Mouse (Mus musculus) layer of hippocampus, postnatal 25 days (tissue): ENCODE measurements at regions not wholly inside any gene's neighbourhood (a gene's known extent, or its start where the extent isn't known, plus 50 kb on each side); places are given as distances from the start of the nearest gene placed in this dataset.

Experiments used
- DNase-seq, 2 experiments: peaks; one replicate each; pipeline ENCODE4 v3.0.0; 2022; ENCODE audit warnings: mixed read lengths in 2 of 2, low spot score in 1 of 2; ENCODE audit errors: extremely low spot score in 1 of 2

DNA sequence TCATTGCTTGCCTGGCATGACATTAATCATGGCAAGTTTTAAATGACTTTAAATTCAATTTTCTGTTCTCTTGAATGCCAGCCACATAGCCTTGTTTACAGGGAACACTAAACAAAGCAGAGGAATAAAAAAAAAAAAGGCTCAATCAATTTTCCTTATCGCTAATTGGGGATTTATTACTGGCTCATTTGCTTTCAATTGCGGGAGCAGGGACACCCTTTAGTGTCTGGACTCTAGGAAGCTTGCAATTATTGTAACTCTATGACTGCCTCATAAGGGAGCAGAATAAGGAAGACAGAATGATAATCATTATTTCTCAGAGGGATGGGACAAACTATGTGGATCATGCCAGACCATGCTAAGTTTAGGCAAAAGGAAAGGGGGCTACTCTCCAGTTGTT lies 1537.7 kb upstream of the Gm6569 start:
- DNase-seq: no peak

DNA sequence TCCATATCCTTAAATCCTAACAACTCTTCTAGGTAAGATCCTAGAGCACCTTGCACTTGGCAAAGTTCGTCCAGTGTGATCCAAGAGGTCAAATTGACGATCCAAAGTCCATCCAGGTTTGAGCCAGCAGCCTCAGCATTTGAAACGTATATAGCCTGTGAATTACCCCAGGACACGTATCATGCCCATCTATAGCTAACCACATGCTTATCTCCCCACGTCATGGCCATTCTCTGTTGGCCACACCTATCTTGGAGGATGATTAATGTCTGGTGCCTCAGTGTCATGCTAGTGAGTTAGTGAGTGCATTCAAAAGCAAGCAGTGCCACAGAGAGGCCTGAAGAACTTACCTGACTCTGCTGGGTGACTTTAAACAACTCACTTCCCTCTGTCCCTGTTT lies 1521.9 kb upstream of the Gm6569 start:
- DNase-seq: no peak

DNA sequence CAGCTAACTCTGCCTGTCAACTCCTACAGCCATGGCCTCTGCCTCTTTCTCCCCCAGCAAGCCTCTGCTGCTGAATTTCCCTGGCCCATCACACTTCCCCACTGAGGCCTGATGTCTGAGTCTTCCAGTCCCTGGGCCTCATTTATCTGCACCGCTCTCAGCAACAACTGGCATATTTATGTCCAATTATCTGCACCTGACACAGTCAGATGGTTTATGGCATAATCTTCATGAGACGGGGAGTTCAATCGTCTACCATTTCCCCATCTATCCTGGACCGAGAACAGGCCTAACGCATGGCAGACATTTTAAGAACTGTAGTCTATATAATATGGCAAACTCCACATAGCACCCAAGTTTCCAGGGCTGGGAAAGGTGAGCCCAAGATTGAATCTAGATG lies 1512.8 kb upstream of the Gm6569 start:
- DNase-seq: no peak

DNA sequence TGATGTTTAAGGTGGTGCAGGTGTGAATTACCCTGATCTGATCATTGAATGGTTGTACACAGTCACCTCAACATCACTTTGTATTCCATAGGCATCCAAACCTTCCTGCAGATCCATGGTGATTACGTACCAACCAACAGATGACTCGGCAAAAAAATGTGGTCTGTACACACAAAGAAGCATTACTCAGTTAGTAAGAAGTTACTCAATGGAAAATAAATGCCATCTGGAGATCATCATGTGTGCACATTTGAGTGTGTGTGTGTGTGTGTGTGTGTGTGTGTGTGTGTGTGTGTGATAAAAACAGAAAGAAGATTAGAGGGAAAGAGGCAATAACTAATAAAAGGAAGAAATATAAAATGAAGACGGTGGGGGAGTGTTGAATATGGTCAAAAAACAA lies 1512.2 kb upstream of the Gm6569 start:
- DNase-seq: no peak

DNA sequence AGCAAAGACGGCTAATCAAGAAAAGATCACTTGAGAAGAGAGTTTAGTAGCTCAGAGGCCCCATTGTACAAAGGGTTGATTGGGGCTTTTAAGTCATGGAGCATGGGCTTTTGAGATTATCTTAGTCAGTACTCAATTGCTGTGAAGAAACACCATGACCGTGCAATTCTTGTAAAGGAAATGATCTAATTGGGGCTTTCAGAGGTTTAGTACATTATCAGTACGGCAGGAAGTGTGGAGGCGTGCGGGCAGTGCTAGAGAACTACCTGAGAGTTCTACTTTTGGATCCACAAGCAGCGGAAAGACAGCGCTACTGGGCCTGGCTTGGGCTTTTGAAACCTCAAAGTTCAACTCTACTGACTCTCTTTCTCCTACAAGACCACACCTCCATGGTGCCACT lies 1511.2 kb upstream of the Gm6569 start:
- no peak for DNase-seq

DNA sequence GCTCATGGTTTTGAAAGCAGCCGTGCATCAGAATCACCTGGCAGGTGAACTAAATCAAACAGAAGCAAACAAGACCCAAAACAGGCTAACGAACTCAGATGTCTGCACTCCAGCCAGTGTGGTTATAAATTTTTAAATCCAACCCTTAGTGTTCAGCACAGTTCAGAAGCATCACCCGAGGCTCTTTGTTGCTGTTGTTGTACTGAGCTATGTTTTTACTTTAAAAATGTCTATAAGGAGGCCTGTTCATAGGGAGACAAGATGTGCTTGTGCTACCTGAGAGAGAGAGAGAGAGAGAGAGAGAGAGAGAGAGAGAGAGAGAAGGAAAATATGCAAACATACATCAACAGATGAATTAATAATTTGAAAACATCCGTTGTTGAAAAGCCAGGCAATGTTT lies 1503.1 kb upstream of the Gm6569 start:
- no peak for DNase-seq

DNA sequence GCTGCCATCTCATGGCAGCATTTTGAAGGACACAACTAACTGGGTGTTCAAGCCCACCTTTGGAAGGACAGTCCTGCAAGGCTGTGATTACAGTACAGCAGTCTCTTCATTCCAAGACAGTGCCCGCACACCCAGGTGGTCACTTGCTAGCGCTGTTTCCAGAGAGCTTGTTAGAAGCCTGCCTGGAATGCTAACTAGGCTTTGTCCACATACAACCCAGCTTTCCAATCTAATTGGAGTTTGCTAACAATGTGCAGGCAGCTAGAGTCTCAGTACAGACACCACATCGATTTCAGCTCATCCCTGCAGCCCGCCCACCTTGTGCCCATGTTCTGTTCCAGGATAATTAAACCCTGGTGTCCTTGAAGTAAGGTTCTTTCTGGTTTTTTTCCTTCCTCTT lies 1499.9 kb upstream of the Gm6569 start:
- DNase-seq: no peak

DNA sequence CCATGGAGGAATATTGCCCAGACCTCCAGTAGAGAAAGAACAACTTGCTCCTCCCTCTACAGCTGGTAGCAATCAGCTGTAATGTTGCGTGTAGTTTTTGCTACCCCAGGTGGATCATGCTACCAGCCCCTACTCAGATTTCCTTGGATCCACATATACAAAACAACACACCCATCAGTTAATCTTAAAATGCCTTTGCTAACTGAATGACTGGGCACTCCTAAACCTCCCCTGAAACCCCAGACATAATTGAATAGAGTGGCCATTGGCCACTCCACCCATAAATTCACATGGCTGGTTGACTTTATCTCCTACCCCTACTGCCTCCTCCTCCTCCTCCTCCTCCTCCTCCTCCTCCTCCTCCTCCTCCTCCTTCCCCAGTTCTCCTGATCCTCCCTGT lies 1494.7 kb upstream of the Gm6569 start:
- no peak for DNase-seq

DNA sequence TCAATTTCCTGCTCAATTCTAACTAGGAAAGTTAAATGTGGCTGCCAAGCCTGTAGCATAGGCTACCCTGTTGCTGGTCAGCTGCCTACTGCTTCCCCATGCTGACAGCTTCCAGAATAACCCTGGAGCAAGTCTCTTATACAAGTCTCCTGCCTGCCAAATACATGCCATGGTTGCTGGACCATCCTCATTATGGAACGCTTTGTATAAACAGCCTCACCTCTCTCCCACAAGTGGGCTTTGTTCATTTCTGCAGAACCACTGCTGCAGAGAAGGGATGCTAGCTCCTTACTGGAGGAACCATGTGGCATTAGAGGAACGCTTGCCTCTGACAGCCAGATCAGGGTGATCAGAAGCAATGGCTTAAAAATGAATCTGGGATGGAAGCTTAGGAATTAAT lies 1492.4 kb upstream of the Gm6569 start:
- no peak for DNase-seq

DNA sequence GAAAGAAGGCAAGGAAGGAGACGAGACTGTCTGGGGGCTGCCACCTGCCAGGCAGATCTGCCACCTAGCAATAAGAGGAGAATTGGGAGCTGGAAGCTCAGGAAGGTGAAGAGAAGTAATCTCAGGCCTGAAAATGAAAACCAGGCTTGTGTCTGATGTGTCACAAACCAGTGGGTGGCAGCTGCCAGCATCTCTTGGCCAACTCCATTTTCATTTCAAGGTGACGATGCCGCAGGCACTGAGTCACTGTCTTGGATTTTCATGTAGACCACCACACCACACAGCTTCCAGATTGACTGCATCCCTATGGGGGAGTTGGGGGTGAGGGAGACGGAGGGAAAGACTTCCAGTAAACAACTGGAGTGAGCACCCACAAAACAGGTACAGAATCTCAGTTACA lies 1491.9 kb upstream of the Gm6569 start:
- DNase-seq: no peak

DNA sequence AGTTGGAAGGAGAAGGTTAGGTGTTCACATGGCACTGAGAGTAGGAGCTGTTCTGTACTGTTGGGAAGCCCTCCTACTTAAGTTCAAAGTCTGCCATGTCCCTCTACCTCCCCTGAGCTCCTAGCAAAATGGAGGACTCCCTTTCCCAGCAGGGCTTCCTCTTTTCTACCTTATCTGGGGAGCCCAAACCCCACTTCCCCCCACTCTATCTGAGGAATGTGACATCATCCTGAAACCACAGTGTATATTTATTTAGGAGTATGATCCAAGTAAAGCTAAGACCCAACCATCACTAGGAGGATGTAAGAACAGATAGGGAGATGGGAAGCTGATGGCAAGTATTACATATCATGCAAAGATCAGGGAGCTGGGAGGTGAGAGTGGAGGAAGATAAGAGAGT lies 1490.6 kb upstream of the Gm6569 start:
- no peak for DNase-seq

DNA sequence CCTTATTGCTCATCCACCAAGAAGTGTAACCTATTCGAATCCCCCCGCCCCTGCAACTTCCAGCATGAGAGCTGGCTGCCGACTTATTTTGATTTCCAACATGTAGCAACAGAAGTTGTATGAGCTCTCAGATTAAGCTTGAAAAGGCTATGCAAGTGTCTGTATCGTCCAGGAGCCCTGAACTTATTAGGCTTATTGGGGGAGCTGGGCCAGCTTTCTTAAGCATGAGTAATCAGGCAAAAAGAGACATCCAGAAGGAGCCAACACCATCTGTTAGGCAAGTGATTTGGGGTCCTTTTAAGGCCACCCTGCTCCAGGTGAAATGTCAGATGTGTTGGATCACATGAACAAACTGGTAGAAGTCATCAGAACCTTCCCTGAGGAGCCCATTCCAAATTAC lies 1481.0 kb upstream of the Gm6569 start:
- no peak for DNase-seq

DNA sequence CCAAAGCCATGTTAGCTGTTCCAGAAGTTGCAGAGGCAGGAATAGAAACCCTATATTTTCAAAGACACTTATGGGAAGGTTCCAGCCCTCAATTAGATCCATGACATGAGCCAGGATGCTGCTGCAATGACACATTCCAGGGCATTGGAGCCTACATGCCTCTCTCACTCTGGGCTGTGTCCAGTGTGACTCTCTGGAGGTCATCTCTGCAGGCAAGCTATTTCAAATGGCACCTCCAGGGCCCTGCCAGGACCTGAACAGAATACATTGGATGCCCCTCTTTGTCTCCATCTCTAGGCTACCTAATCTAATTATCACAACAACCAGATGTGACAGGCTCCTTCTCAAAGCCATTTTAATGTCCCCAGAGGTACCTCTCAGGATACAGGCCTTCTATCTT lies 1478.7 kb upstream of the Gm6569 start:
- no peak for DNase-seq

DNA sequence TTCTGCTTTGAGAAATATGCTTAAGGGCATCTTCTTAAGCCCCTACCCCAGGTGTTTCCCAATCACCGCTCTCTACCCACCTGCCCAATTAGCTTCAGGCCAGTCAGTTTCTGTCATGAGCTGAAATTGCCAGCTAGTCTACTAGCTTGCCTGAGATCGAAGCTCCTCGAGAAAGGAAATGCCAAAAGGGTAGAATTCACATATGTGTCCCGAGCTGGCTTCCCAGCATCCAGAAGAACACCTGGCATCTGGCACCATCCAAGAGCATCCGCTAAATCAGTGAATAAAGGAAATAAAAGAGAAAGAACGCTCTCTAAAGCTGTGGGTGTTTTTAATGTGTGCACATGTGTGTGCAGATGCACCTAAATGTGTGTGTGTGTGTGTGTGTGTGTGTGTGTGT lies 1474.7 kb upstream of the Gm6569 start:
- no peak for DNase-seq

DNA sequence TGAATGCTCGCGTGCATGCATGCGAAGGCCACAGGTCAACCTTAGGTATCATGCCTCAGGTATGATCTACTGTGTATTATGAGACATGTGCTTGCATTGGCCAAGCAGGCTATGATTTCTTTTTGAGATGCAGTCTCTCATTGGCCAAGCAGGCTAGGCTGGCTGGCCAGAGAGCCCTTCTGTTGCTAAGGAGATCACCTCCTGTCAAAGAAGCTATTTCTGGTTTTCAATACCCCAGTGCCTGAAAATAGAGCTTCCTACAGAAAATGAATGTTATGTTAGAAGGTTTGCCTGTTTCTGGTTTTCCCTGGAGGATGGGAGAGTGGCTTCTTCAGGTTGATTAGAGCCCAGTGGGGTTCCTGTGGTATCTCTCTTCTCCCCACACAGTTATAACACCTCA lies 1474.3 kb upstream of the Gm6569 start:
- no peak for DNase-seq

DNA sequence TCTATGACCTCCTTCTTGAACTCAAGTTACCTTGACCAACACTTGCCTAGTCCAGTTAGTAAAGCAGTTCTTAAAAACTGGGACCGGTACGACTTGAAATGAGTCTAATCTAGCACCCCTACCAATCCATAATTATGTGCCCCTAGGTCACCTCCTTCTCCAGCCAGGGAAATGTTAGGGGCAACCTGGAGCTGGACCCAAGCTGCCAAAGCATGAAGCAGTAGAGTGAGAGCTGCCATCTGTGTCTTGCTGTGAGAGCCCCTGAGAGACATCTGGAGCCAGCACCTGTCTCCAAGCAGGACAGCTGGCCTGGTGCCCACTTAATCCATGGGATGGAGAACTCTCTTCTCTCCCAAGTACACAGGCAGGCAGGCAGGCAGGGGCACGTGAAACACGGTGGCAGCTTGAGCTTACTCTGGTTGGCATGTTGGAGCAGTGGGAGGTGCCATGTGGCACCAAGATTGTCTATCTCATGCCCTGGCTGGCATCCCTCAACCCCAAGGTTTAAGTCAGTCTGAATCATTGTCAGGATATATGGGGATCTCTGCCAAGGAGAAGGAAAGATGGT lies 1473.8 kb upstream of the Gm6569 start:
- no peak for DNase-seq

DNA sequence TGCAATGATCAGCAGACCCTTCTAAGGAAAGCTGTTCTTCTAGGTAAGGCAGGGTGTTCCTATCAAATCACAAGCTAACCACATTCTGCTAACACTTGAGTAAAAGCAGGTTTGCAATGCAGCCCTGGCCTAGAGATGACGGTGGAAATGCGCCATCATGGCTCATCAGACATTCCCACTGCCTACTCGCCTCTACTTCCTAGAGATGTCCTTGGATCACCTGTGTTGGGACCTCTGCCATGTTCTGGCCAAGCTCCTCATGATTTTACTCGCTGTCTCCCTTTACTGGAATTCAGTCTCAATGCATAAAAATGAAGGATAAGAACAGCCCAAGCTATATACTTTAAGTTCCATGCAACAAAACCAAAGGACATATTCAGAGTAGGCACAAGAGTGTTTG lies 1461.3 kb upstream of the Gm6569 start:
- DNase-seq: no peak

DNA sequence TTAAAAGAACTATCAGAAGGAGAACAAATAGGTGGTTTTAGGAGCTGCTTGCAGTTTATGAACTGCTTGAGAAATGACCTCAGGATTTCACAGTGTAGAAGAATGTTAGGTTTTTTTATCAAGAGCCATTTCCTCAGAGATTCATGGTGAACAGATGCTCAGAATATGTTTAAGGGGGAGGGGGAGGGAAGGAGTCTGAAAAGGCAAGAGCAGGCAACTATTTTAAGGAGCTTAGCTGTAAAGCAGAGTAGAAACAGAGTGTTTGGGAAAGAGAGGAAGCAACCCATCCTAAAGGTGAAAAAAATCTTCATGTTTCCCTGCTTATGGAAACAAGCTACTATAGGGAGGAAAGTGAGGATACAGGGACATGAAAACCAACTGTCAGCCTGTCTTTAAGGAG lies 1457.2 kb upstream of the Gm6569 start:
- DNase-seq: no peak

DNA sequence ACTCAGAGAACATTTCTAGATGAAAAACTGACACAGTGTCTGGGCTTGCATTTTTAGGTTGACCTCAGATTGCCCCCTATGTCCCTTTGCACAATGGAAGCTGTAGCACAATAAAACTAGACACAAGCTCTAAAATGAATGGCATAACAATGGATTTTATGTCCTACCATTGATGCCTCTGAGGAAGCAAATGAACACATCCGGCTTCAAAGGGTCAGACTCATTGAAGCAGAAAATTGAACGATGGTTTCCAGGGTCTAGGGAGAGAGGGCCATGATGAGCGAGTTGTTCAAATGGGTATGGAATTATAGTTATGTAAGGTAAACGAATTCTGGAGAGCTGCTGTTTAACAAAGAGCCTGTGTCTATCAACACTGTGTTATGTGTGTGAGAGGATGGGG lies 1455.1 kb upstream of the Gm6569 start:
- no peak for DNase-seq

DNA sequence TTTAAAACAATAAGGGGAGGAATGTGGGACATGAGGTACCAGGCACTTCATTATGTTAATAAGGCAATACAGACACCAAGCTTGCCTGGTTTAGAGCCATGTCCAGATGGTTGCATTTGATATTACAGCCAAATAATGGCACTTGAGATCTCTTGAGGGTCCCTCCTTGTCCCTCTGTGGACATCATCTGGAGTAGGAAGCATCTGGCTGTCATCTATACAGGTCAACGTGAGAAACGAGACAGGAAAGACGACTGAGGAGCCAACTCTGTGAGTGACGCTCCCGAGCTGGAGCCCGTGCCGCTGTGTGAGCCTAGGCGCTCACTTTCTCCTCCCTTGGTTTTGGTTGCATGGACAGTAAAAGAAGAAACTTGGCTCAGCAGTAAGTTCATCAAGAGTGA lies 1453.2 kb upstream of the Gm6569 start:
- DNase-seq: no peak

DNA sequence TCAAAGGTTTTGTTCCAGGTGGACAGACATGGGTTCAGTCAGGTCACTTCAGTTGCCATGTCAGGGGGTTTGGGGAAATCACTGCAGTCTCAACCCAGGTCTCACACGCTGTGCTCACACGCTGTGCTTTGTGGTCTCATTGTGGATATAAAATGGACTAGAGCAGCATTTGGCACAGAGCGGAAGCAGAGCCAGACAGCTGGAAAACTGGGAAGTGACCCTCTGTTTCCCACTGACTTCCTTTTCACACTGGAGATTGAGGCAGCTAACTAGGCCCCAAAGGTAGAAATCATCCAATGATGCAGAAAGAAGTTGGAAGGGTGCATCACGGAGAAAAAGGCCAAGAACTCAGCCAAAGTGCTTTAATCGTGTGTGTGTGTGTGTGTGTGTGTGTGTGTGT lies 1452.6 kb upstream of the Gm6569 start:
- DNase-seq: no peak

DNA sequence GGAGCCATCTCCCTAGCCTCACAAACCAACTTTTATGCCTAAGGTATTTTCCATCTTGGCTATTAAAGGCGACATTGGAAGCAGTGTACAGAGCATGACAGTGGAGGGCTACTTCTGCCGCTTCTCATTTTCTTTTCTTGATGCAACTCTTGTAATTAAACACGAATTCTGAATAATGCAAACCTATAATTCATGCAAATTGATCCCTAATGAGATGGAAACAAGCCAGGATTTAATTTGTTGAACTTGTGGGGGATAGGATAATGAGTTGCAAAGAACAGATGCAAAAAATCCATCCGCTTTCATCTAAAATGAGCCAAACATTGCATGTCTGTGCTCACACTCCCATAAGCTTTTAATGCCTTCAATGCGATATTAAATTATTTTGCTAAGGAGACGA lies 1451.8 kb upstream of the Gm6569 start:
- no peak for DNase-seq

DNA sequence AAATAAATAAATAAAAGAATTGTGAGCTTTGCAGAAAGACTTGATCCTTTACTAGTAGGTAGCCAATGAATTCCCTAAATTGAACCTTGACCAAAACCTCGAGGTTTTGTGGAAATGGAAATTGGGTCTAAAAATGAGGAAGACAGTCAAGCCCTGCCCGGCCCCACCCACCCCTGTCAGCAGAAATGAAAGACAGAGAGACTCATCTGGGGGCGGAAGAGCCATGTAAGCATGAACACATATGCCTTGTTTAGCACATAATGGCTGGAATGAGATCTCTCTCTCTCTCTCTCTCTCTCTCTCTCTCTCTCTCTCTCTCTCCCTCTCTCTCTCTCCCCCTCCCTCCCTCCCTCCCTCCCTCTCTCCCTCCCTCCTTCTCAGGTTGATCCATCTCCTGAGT lies 1451.3 kb upstream of the Gm6569 start:
- DNase-seq: no peak
